Mouse (Mus musculus): Measurements from ENCODE around the gene Mgat1. TPM values are rescaled to one million over a fixed set of nuclear protein-coding genes. Genes with fewer than 3 reads are reported as not detected.
A peak's percentile ranks its signal among the peaks of the same experiment; 100 is the strongest.

Mgat1 gene
- total and polyA plus RNA-seq, 3 experiments, result 59.2 to 74.4 (median 72.3) TPM

GRCm38 (mm10) chr11:49252048-49252447 is 8.1 kb downstream of the Mgat1 start:
- WGBS, result 43% methylated on average over 5 of the region's 5 CpGs
- intact Hi-C loops (cut with DNase I), result loop anchor here (5.0 kb wide), 2 partner anchors 145 to 435 kb away; partner anchors contain the start of gene Trim41
- no peak for TF ChIP-seq POLR2A (IDR thresholded peaks at IDR 0.05; ENCODE audit: insufficient read depth, low read depth, low read length)
- TF ChIP-seq EP300 (IDR thresholded peaks at IDR 0.05; ENCODE audit: insufficient read depth, low read depth, low read length), result no peak
- TF ChIP-seq CTCF (IDR thresholded peaks at IDR 0.05), result no peak

GRCm38 (mm10) chr11:49253035-49253434 is 9.0 kb downstream of the Mgat1 start:
- Histone ChIP-seq H3K27me3 (ENCODE audit: control insufficient read depth, insufficient read depth, low read length) (no peaks in the 10 kb centered on the region), H3K36me3 (ENCODE audit: control insufficient read depth, insufficient read depth, low read length) (peaks cover 36% of the 10 kb centered on the region), H3K79me2 (replicated peaks; ENCODE audit: control insufficient read depth, insufficient read depth, low read length) (peaks cover 8% of the 10 kb centered on the region), H3K9ac (ENCODE audit: low read depth, low read length) (no peak overlapping the region), H3K4me3 (no peak overlapping the region), H3K4me1 (ENCODE audit: control insufficient read depth, insufficient read depth, low read length) (peaks cover 28% of the 10 kb centered on the region), H3K27ac (no peak overlapping the region; the same call in 1 of the 2 replicates)
- TF ChIP-seq EP300 (IDR thresholded peaks at IDR 0.05; ENCODE audit: insufficient read depth, low read depth, low read length) (no peak), POLR2A (IDR thresholded peaks at IDR 0.05; ENCODE audit: insufficient read depth, low read depth, low read length) (no peak), CTCF (IDR thresholded peaks at IDR 0.05) (no peak)
- WGBS, result 34% methylated on average over 6 of the region's 6 CpGs
- DNase-seq, result no peak
- intact Hi-C loops (cut with DNase I), result loop anchor here (5.0 kb wide), 2 partner anchors 146 to 436 kb away; partner anchors contain the start of gene Trim41

More at GRCm38 (mm10) chr11:49252048-49252447, 8.1 kb downstream of the Mgat1 start:
- Histone ChIP-seq H3K4me1 (ENCODE audit: control insufficient read depth, insufficient read depth, low read length) (peaks cover 31% of the 10 kb centered on the region), H3K4me3 (peak overlapping the region; percentile 65; the same call in 1 of the 2 replicates), H3K27me3 (ENCODE audit: control insufficient read depth, insufficient read depth, low read length) (no peaks in the 10 kb centered on the region), H3K9ac (ENCODE audit: low read depth, low read length) (peak overlapping the region; percentile 34), H3K79me2 (replicated peaks; ENCODE audit: control insufficient read depth, insufficient read depth, low read length) (peaks cover 8% of the 10 kb centered on the region), H3K27ac (peak overlapping the region; percentile 99; the same call in 1 of the 2 replicates), H3K36me3 (ENCODE audit: control insufficient read depth, insufficient read depth, low read length) (peaks cover 36% of the 10 kb centered on the region)
- no peak for DNase-seq

- peaks cover 7% of the 10 kb centered on the region for H3K79me2 ChIP-seq (replicated peaks; ENCODE audit: control insufficient read depth, insufficient read depth, low read length)
- intact Hi-C loops (cut with DNase I), result no loop called here
- no peaks in the 10 kb centered on the region for H3K27me3 ChIP-seq (ENCODE audit: control insufficient read depth, insufficient read depth, low read length)
- WGBS, result 95% methylated on average over 2 of the region's 2 CpGs
- TF ChIP-seq POLR2A (IDR thresholded peaks at IDR 0.05; ENCODE audit: insufficient read depth, low read depth, low read length), result no peak
- TF ChIP-seq EP300 (IDR thresholded peaks at IDR 0.05; ENCODE audit: insufficient read depth, low read depth, low read length), result no peak
- TF ChIP-seq CTCF (IDR thresholded peaks at IDR 0.05), result no peak
- no peak for DNase-seq
- H3K4me1 ChIP-seq (ENCODE audit: control insufficient read depth, insufficient read depth, low read length), result peaks cover 13% of the 10 kb centered on the region
- peaks cover 29% of the 10 kb centered on the region for H3K36me3 ChIP-seq (ENCODE audit: control insufficient read depth, insufficient read depth, low read length)
- H3K27ac ChIP-seq, result no peak overlapping the region
- H3K4me3 ChIP-seq, result no peak overlapping the region
- H3K9ac ChIP-seq (ENCODE audit: low read depth, low read length), result no peak overlapping the region
Observed at GRCm38 (mm10) chr11:49259296-49259695, 15.3 kb downstream of the Mgat1 start.

- peaks cover 25% of the 10 kb centered on the region for H3K36me3 ChIP-seq (ENCODE audit: control insufficient read depth, insufficient read depth, low read length)
- H3K27ac ChIP-seq, result no peak overlapping the region
- DNase-seq, result no peak
- no peak overlapping the region for H3K4me3 ChIP-seq
- no peak overlapping the region for H3K9ac ChIP-seq (ENCODE audit: low read depth, low read length)
- H3K4me1 ChIP-seq (ENCODE audit: control insufficient read depth, insufficient read depth, low read length), result peaks cover 13% of the 10 kb centered on the region
- H3K79me2 ChIP-seq (replicated peaks; ENCODE audit: control insufficient read depth, insufficient read depth, low read length), result peaks cover 4% of the 10 kb centered on the region
- WGBS, result 8% methylated on average over 1 of the region's 1 CpGs
- intact Hi-C loops (cut with DNase I), result no loop called here
- no peaks in the 10 kb centered on the region for H3K27me3 ChIP-seq (ENCODE audit: control insufficient read depth, insufficient read depth, low read length)
- TF ChIP-seq CTCF (IDR thresholded peaks at IDR 0.05) (no peak), POLR2A (IDR thresholded peaks at IDR 0.05; ENCODE audit: insufficient read depth, low read depth, low read length) (no peak)
Observed at GRCm38 (mm10) chr11:49259829-49260228, 15.8 kb downstream of the Mgat1 start.

GRCm38 (mm10) chr11:49260598-49261312 is 16.8 kb downstream of the Mgat1 start:
- 57% methylated on average over 21 of the region's 21 CpGs for WGBS
- intact Hi-C loops (cut with DNase I), result no loop called here
- peaks cover 25% of the 10 kb centered on the region for H3K36me3 ChIP-seq (ENCODE audit: control insufficient read depth, insufficient read depth, low read length)
- no peak overlapping the region for H3K4me3 ChIP-seq
- 0 out of 2 replicates have a peak overlapping the region, but pooled peaks have one; percentile 19 for H3K9ac ChIP-seq (ENCODE audit: low read depth, low read length)
- H3K27me3 ChIP-seq (ENCODE audit: control insufficient read depth, insufficient read depth, low read length), result no peaks in the 10 kb centered on the region
- peaks cover 13% of the 10 kb centered on the region for H3K4me1 ChIP-seq (ENCODE audit: control insufficient read depth, insufficient read depth, low read length)
- peak overlapping the region; percentile 42 for H3K27ac ChIP-seq
- 0 out of 2 replicates have a peak, but pooled peaks have one; percentile 26 for TF ChIP-seq EP300 (IDR thresholded peaks at IDR 0.05; ENCODE audit: insufficient read depth, low read depth, low read length)
- no peak for TF ChIP-seq POLR2A (IDR thresholded peaks at IDR 0.05; ENCODE audit: insufficient read depth, low read depth, low read length)
- TF ChIP-seq CTCF (IDR thresholded peaks at IDR 0.05), result no peak
- peaks cover 4% of the 10 kb centered on the region for H3K79me2 ChIP-seq (replicated peaks; ENCODE audit: control insufficient read depth, insufficient read depth, low read length)
- peak; percentile 73 to 81 for DNase-seq

GRCm38 (mm10) chr11:49261313-49261855 is 17.4 kb downstream of the Mgat1 start:
- 92% methylated on average over 14 of the region's 14 CpGs for WGBS

More at GRCm38 (mm10) chr11:49261313-49261855, 17.4 kb downstream of the Mgat1 start:
- H3K79me2 ChIP-seq (replicated peaks; ENCODE audit: control insufficient read depth, insufficient read depth, low read length), result peaks cover 4% of the 10 kb centered on the region
- no peaks in the 10 kb centered on the region for H3K27me3 ChIP-seq (ENCODE audit: control insufficient read depth, insufficient read depth, low read length)
- peaks cover 11% of the 10 kb centered on the region for H3K4me1 ChIP-seq (ENCODE audit: control insufficient read depth, insufficient read depth, low read length)
- TF ChIP-seq CTCF (IDR thresholded peaks at IDR 0.05) (no peak), EP300 (IDR thresholded peaks at IDR 0.05; ENCODE audit: insufficient read depth, low read depth, low read length) (no peak), POLR2A (IDR thresholded peaks at IDR 0.05; ENCODE audit: insufficient read depth, low read depth, low read length) (no peak)
- intact Hi-C loops (cut with DNase I), result no loop called here
- no peak overlapping the region for H3K9ac ChIP-seq (ENCODE audit: low read depth, low read length)
- DNase-seq, result no peak
- peaks cover 24% of the 10 kb centered on the region for H3K36me3 ChIP-seq (ENCODE audit: control insufficient read depth, insufficient read depth, low read length)
- peak overlapping the region; percentile 42 for H3K27ac ChIP-seq
- no peak overlapping the region for H3K4me3 ChIP-seq
